Mouse (Mus musculus) layer of hippocampus, postnatal 36 days (tissue): ENCODE results near the gene Uqcc1. TPM values are rescaled to one million over a fixed set of nuclear protein-coding genes. Genes with fewer than 3 reads are reported as not detected.
A peak's percentile ranks its signal among the peaks of the same experiment; 100 is the strongest.

Experiments used
- DNase-seq, 2 experiments: peaks; one replicate each; pipeline ENCODE4 v3.0.0; 2022
- total RNA-seq, 2 experiments: library from RNA; stranded (reverse); gene quantifications; 2 replicates each; pipeline ENCODE4 v1.2.3; 2021

Gene Uqcc1
- total RNA-seq, 2 experiments from 2014 or later, result 76.9 to 81.8 TPM

GRCm38 (mm10) chr2:155814829-155815228 is 115.3 kb downstream of the Uqcc1 start:
- no peak for DNase-seq

- no peak for DNase-seq
These were observed 117.5 kb downstream of the Uqcc1 start for GRCm38 (mm10) chr2:155812637-155813036.

- peak; percentile 83 to 84 for DNase-seq
These were observed 118.2 kb downstream of the Uqcc1 start for GRCm38 (mm10) chr2:155811821-155812396.

- no peak for DNase-seq
These were observed 120.5 kb downstream of the Uqcc1 start for GRCm38 (mm10) chr2:155809620-155810019.

- DNase-seq, result no peak
These were observed 122.7 kb downstream of the Uqcc1 start for GRCm38 (mm10) chr2:155807408-155807807.

GRCm38 (mm10) chr2:155806548-155806947 is 123.6 kb downstream of the Uqcc1 start:
- no peak for DNase-seq

GRCm38 (mm10) chr2:155805925-155806255 is 124.2 kb downstream of the Uqcc1 start:
- DNase-seq, result no peak

GRCm38 (mm10) chr2:155805231-155805924 is 124.7 kb downstream of the Uqcc1 start:
- no peak for DNase-seq

- no peak for DNase-seq
These were observed 126.1 kb downstream of the Uqcc1 start for GRCm38 (mm10) chr2:155804053-155804452.

GRCm38 (mm10) chr2:155802761-155803160 is 127.3 kb downstream of the Uqcc1 start:
- DNase-seq, result no peak

GRCm38 (mm10) chr2:155798613-155799012 is 131.5 kb downstream of the Uqcc1 start:
- no peak for DNase-seq

Other genes starting within 250 kb of the Uqcc1 start
- gene Trpc4ap, start 237.9 kb downstream of the Uqcc1 start, total RNA-seq, result 100 to 1,000 TPM; 154 to 160 TPM
- gene Edem2, start 200.8 kb downstream of the Uqcc1 start, total RNA-seq, result 10 to 100 TPM; 21.7 to 25.0 TPM
- not detected for gene Gm17581, start 194.4 kb downstream of the Uqcc1 start, total RNA-seq
- gene Procr, start 179.2 kb downstream of the Uqcc1 start, total RNA-seq, result 1 to 10 TPM in 1 of 2 experiments, under 1 TPM in 1; 0.63 to 1.3 TPM
- 10 to 100 TPM; 42.0 to 46.5 TPM for gene Mmp24, start 155.0 kb downstream of the Uqcc1 start, total RNA-seq
- gene BC029722, start 110.9 kb downstream of the Uqcc1 start, total RNA-seq, result 10 to 100 TPM; 51.4 to 57.4 TPM
- 10 to 100 TPM; 65.8 to 74.3 TPM for gene Eif6, start 103.4 kb downstream of the Uqcc1 start, total RNA-seq
- gene Fam83c, start 95.5 kb downstream of the Uqcc1 start, total RNA-seq, result not detected
- not detected for gene Gm15557, start 10.4 kb upstream of the Uqcc1 start, total RNA-seq
- not detected for gene Gdf5, start 15.1 kb upstream of the Uqcc1 start, total RNA-seq
- 10 to 100 TPM; 20.1 to 21.5 TPM for gene Cep250, start 26.1 kb upstream of the Uqcc1 start, total RNA-seq
- 1 to 10 TPM; 1.6 to 2.0 TPM for gene 6430550D23Rik, start 77.7 kb upstream of the Uqcc1 start, total RNA-seq
- gene Ergic3, start 77.7 kb upstream of the Uqcc1 start, total RNA-seq, result 100 to 1,000 TPM; 181 to 202 TPM
- gene Fer1l4, start 122.6 kb upstream of the Uqcc1 start, total RNA-seq, result not detected
- gene Spag4, start 134.9 kb upstream of the Uqcc1 start, total RNA-seq, result 1 to 10 TPM; 3.0 to 3.4 TPM
- gene Cpne1, start 181.7 kb upstream of the Uqcc1 start, total RNA-seq, result 10 to 100 TPM; 25.0 to 26.6 TPM
- gene Rbm12, start 181.7 kb upstream of the Uqcc1 start, total RNA-seq, result 10 to 100 TPM; 23.3 to 30.5 TPM
- 10 to 100 TPM; 23.6 to 23.8 TPM for gene Gm28036, start 196.8 kb upstream of the Uqcc1 start, total RNA-seq
- gene Romo1, start 213.7 kb upstream of the Uqcc1 start, total RNA-seq, result 100 to 1,000 TPM; 159 to 179 TPM
- gene Nfs1, start 213.9 kb upstream of the Uqcc1 start, total RNA-seq, result 10 to 100 TPM; 41.5 to 45.7 TPM
- gene Rbm39, start 249.9 kb upstream of the Uqcc1 start, total RNA-seq, result 100 to 1,000 TPM; 318 to 371 TPM